Mouse (Mus musculus): Measurements from ENCODE around the gene Trappc10. TPM values are rescaled to one million over a fixed set of nuclear protein-coding genes. Genes with fewer than 3 reads are reported as not detected.
"Not testable (repeated sequence)": the region's sequence is repeated elsewhere in the genome, so short reads cannot be mapped to it uniquely, and the experiment has no call there.

Gene Trappc10
- total RNA-seq, 1 experiment from 2014 or later = 37.6 TPM

- no peak for ATAC-seq (replicated peaks; ENCODE audit: insufficient number of reproducible peaks, low FRiP score, low TSS enrichment, poor library complexity, severe bottlenecking)
These were observed 21.5 kb downstream of the Trappc10 start for GRCm38 (mm10) chr10:78222908-78223307.

GRCm38 (mm10) chr10:78221315-78221714, 23.1 kb downstream of the Trappc10 start:
- ATAC-seq (replicated peaks; ENCODE audit: insufficient number of reproducible peaks, low FRiP score, low TSS enrichment, poor library complexity, severe bottlenecking) = no peak

- no peak for ATAC-seq (replicated peaks; ENCODE audit: insufficient number of reproducible peaks, low FRiP score, low TSS enrichment, poor library complexity, severe bottlenecking)
These were observed 24.9 kb downstream of the Trappc10 start for GRCm38 (mm10) chr10:78219528-78219927.

GRCm38 (mm10) chr10:78218576-78218975, 25.9 kb downstream of the Trappc10 start:
- ATAC-seq (replicated peaks; ENCODE audit: insufficient number of reproducible peaks, low FRiP score, low TSS enrichment, poor library complexity, severe bottlenecking) = no peak

- ATAC-seq (replicated peaks; ENCODE audit: insufficient number of reproducible peaks, low FRiP score, low TSS enrichment, poor library complexity, severe bottlenecking) = no peak
These were observed 27.9 kb downstream of the Trappc10 start for GRCm38 (mm10) chr10:78216376-78217083.

GRCm38 (mm10) chr10:78214371-78214770, 30.1 kb downstream of the Trappc10 start:
- ATAC-seq (replicated peaks; ENCODE audit: insufficient number of reproducible peaks, low FRiP score, low TSS enrichment, poor library complexity, severe bottlenecking) = no peak

GRCm38 (mm10) chr10:78211311-78211710, 33.1 kb downstream of the Trappc10 start:
- no peak for ATAC-seq (replicated peaks; ENCODE audit: insufficient number of reproducible peaks, low FRiP score, low TSS enrichment, poor library complexity, severe bottlenecking)

- no peak for ATAC-seq (replicated peaks; ENCODE audit: insufficient number of reproducible peaks, low FRiP score, low TSS enrichment, poor library complexity, severe bottlenecking)
These were observed 43.3 kb downstream of the Trappc10 start for GRCm38 (mm10) chr10:78201182-78201581.

- no peak for ATAC-seq (replicated peaks; ENCODE audit: insufficient number of reproducible peaks, low FRiP score, low TSS enrichment, poor library complexity, severe bottlenecking)
These were observed 51.5 kb downstream of the Trappc10 start for GRCm38 (mm10) chr10:78192933-78193332.

GRCm38 (mm10) chr10:78186076-78186475, 58.4 kb downstream of the Trappc10 start:
- not testable (repeated sequence) for ATAC-seq (replicated peaks; ENCODE audit: insufficient number of reproducible peaks, low FRiP score, low TSS enrichment, poor library complexity, severe bottlenecking)

GRCm38 (mm10) chr10:78185381-78185725, 59.1 kb downstream of the Trappc10 start:
- no peak for ATAC-seq (replicated peaks; ENCODE audit: insufficient number of reproducible peaks, low FRiP score, low TSS enrichment, poor library complexity, severe bottlenecking)

GRCm38 (mm10) chr10:78184531-78185380, 59.7 kb downstream of the Trappc10 start, which contains the start of gene Pwp2:
Gene Pwp2 (minus strand): TSS chr10:78185149.
- ATAC-seq (replicated peaks; ENCODE audit: insufficient number of reproducible peaks, low FRiP score, low TSS enrichment, poor library complexity, severe bottlenecking) = peak; percentile 76

- ATAC-seq (replicated peaks; ENCODE audit: insufficient number of reproducible peaks, low FRiP score, low TSS enrichment, poor library complexity, severe bottlenecking) = no peak
These were observed 60.9 kb downstream of the Trappc10 start for GRCm38 (mm10) chr10:78183577-78183976.

- ATAC-seq (replicated peaks; ENCODE audit: insufficient number of reproducible peaks, low FRiP score, low TSS enrichment, poor library complexity, severe bottlenecking) = no peak
These were observed 62.1 kb downstream of the Trappc10 start for GRCm38 (mm10) chr10:78182321-78182720.

- no peak for ATAC-seq (replicated peaks; ENCODE audit: insufficient number of reproducible peaks, low FRiP score, low TSS enrichment, poor library complexity, severe bottlenecking)
These were observed 70.0 kb downstream of the Trappc10 start for GRCm38 (mm10) chr10:78174474-78174873.

- no peak for ATAC-seq (replicated peaks; ENCODE audit: insufficient number of reproducible peaks, low FRiP score, low TSS enrichment, poor library complexity, severe bottlenecking)
These were observed 72.9 kb downstream of the Trappc10 start for GRCm38 (mm10) chr10:78171581-78171980.

GRCm38 (mm10) chr10:78171057-78171456, 73.4 kb downstream of the Trappc10 start:
- no peak for ATAC-seq (replicated peaks; ENCODE audit: insufficient number of reproducible peaks, low FRiP score, low TSS enrichment, poor library complexity, severe bottlenecking)

- no peak for ATAC-seq (replicated peaks; ENCODE audit: insufficient number of reproducible peaks, low FRiP score, low TSS enrichment, poor library complexity, severe bottlenecking)
These were observed 74.0 kb downstream of the Trappc10 start for GRCm38 (mm10) chr10:78170445-78170844.

GRCm38 (mm10) chr10:78169281-78170042, 75.0 kb downstream of the Trappc10 start, which contains the start of gene D10Jhu81e:
Gene D10Jhu81e (minus strand): TSS chr10:78169782.
- ATAC-seq (replicated peaks; ENCODE audit: insufficient number of reproducible peaks, low FRiP score, low TSS enrichment, poor library complexity, severe bottlenecking) = peak; percentile 86

Measured in monocyte, adult 5-6 weeks (primary cell).